Mouse (Mus musculus): ENCODE measurements at regions not wholly inside any gene's neighbourhood (a gene's known extent, or its start where the extent isn't known, plus 50 kb on each side); places are given as distances from the start of the nearest gene placed in this dataset.

DNA sequence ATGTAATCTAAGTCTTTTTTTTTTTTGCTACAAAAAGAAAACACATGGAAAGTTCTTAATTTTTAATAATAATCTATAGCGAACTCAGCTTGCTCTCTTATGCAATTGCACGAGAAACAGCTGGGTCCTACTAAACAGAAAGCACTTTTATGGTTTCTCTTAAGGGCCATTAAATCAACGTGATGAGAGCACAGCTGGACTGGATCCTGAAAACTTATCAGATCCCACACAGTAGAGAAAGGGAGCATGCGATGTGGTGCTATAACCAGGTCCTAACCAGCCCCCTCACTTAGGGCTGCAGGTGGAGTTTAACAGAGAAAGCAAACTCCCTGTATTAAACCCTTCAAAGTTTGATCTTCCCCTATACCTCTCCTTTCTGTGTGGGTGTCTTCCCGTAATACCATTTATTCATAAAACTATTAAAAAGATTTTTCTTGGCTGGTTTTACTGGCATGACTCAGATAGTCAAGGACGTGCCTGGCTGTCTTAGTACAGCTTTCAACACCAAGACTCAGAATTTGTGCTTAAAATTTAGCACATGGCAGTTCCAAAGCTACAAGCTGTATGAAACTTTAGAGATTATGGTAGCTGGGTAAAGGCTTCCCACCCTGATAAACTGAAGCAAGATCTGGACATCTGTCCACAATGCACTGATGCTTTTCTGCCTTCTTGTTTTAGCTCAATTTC, 197.3 kb downstream of the Cenpw start:
- H3K9me3 ChIP-seq (ENCODE audit: control insufficient read depth, low read length) = no peaks in the 10 kb centered on the region
- 86% methylated on average over 6 of the region's 6 CpGs for WGBS
- no peak overlapping the region for H3K9ac ChIP-seq (replicated peaks; ENCODE audit: low read length)
- DNase-seq (no peak), ATAC-seq (ENCODE audit: low FRiP score, low TSS enrichment) (no peak)
- H3K27ac ChIP-seq (replicated peaks; ENCODE audit: low read depth, low read length) = no peak overlapping the region
- no peaks in the 10 kb centered on the region for H3K36me3 ChIP-seq (ENCODE audit: control insufficient read depth, insufficient read depth, low read length)
- H3K4me3 ChIP-seq (replicated peaks; ENCODE audit: low read depth, low read length) = no peak overlapping the region
- no peak overlapping the region for H3K4me2 ChIP-seq (ENCODE audit: low read length)
- no peaks in the 10 kb centered on the region for H3K27me3 ChIP-seq (ENCODE audit: control insufficient read depth, insufficient read depth, low read length)
- no peaks in the 10 kb centered on the region for H3K4me1 ChIP-seq (ENCODE audit: control insufficient read depth, insufficient read depth, low read length)

DNA sequence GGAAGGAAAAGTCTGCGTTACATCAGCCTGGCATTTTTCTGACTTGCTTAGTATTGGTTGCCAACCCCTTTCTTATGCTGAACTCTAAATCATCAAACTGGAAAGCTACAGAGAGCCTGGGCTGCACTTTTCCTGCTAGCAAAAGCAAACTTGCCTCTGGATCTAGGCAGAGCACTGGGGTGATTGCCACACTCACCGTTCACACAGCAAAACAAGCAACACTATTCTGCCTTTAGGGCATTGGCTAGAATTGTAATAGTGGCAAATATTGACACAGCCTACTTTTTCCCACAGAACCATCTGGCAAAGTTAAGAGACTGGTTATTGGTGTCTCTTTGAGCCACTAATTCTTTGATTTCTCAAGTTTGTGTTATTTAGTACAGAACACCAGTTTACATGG, 199.5 kb downstream of the Cenpw start:
- ATAC-seq (ENCODE audit: low FRiP score, low TSS enrichment) (no peak), DNase-seq (no peak)
- Histone ChIP-seq H3K4me1 (ENCODE audit: control insufficient read depth, insufficient read depth, low read length) (no peaks in the 10 kb centered on the region), H3K27me3 (ENCODE audit: control insufficient read depth, insufficient read depth, low read length) (no peaks in the 10 kb centered on the region), H3K27ac (replicated peaks; ENCODE audit: low read depth, low read length) (no peak overlapping the region), H3K4me2 (ENCODE audit: low read length) (no peak overlapping the region), H3K9me3 (ENCODE audit: control insufficient read depth, low read length) (no peaks in the 10 kb centered on the region), H3K9ac (replicated peaks; ENCODE audit: low read length) (no peak overlapping the region), H3K4me3 (replicated peaks; ENCODE audit: low read depth, low read length) (no peak overlapping the region), H3K36me3 (ENCODE audit: control insufficient read depth, insufficient read depth, low read length) (no peaks in the 10 kb centered on the region)
- WGBS = 89% methylated on average over 2 of the region's 2 CpGs

DNA sequence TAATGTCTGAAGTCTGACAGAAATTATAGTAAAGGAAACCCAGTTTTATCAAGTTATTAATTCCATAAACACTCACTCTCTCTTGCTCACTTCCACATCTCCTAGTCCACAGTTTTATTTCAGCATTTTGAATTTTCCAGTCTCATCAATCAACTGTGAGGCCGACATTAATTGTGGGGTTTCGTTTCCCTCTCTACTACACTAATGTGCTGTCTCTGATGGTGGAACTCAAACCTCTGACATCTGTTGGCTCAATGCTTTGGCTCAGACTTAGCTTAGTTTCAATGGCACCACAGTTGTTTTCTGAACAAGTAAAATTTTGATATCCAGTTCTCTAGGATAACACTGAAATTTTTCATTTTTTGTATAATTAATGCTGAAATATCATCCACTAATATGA, 218.8 kb downstream of the Cenpw start:
- 96% methylated on average over 2 of the region's 2 CpGs for WGBS
- no peak for ATAC-seq (ENCODE audit: low FRiP score, low TSS enrichment)
- no peaks in the 10 kb centered on the region for H3K27me3 ChIP-seq (ENCODE audit: control insufficient read depth, insufficient read depth, low read length)

More for the DNA sequence above, 218.8 kb downstream of the Cenpw start:
- Histone ChIP-seq H3K4me2 (ENCODE audit: low read length) (no peak overlapping the region), H3K27ac (replicated peaks; ENCODE audit: low read depth, low read length) (no peak overlapping the region), H3K9me3 (ENCODE audit: control insufficient read depth, low read length) (no peaks in the 10 kb centered on the region), H3K4me3 (replicated peaks; ENCODE audit: low read depth, low read length) (no peak overlapping the region), H3K36me3 (ENCODE audit: control insufficient read depth, insufficient read depth, low read length) (no peaks in the 10 kb centered on the region), H3K9ac (replicated peaks; ENCODE audit: low read length) (no peak overlapping the region), H3K4me1 (ENCODE audit: control insufficient read depth, insufficient read depth, low read length) (no peaks in the 10 kb centered on the region)
- no peak for DNase-seq
